Mouse (Mus musculus) brain, adult 2 months (tissue): Measurements from ENCODE around the gene Epb41.
A peak's percentile ranks its signal among the peaks of the same experiment; 100 is the strongest.

Experiments used
- DNase-seq: peaks from one replicate; pipeline ENCODE4 v3.0.0; 2011; ENCODE audit warnings: low read depth, low spot score

The Epb41 gene

GRCm38 (mm10) chr4:132043726-132044125, 31.4 kb downstream of the Epb41 start:
- peak; percentile 54 for DNase-seq

GRCm38 (mm10) chr4:132041471-132042332, 33.4 kb downstream of the Epb41 start:
- no peak for DNase-seq

- peak; percentile 18 for DNase-seq
Observed at GRCm38 (mm10) chr4:132039975-132040645, 35.0 kb downstream of the Epb41 start.

GRCm38 (mm10) chr4:132039521-132039920, 35.6 kb downstream of the Epb41 start:
- no peak for DNase-seq

- DNase-seq, result no peak
Observed at GRCm38 (mm10) chr4:132038809-132039208, 36.3 kb downstream of the Epb41 start.

DNA sequence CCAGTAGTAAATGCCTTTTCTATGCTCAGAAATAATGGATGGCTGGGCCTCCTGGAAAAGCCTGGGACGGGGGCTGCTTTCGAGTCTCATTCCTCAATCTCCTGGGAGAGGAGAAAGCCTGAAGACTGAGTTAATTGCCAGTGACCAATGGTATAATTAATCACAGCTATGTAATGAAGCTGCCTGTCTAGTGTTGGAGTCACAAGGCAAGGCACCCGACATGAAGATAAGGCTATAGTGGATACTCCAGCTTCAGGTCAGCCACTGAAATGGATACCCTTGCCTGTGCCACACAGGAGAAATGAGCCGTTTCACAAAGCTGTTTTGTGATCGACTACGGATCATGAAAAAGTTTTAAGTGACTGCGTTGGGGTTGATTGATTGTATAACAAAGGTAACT, 37.1 kb downstream of the Epb41 start:
- DNase-seq, result no peak

DNA sequence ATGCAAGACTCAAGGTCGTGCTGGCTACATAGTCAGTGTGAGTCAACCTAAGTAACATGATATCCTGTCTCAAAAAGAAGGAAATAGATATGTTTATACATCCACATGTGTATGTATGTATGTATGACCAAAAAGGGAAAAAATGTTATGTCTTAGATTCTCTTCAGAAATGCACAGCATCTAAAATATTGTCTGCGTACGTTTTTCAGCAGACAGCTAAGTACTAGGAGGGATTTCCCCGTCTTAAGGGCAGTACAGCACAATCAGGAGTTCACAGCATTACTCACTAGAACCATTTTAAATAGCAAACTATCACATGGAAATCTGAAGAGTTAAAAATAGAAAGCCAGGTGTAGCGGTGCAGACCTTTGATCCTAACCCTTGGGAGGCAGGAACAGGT, 38.0 kb downstream of the Epb41 start:
- no peak for DNase-seq

GRCm38 (mm10) chr4:132034242-132034641, 40.9 kb downstream of the Epb41 start:
- DNase-seq, result no peak

DNA sequence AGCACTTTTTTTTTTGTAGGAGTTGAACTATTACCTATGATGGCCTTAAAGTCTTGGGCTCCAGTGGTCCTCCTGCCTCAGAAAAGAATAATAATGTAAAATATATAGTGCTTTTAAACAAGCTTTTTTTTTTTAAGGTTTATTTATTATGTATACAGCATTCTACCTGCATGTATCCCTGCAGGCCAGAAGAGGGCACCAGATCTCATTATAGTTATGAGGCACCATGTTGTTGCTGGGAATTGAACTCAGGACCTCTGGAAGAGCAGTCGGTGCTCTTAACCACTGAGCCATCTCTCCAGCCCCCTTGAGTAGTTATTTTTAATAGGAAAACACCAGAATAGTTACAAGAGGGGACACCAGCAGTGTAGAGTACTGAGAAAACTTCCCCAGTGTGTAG, 41.9 kb downstream of the Epb41 start:
- no peak for DNase-seq

- no peak for DNase-seq
Observed at GRCm38 (mm10) chr4:132029851-132030741, 45.0 kb downstream of the Epb41 start.

GRCm38 (mm10) chr4:132027806-132028205, 47.3 kb downstream of the Epb41 start:
- no peak for DNase-seq

- no peak for DNase-seq
Observed at GRCm38 (mm10) chr4:132027167-132027566, 48.0 kb downstream of the Epb41 start.

GRCm38 (mm10) chr4:132025738-132026527, 49.2 kb downstream of the Epb41 start:
- peak; percentile 38 for DNase-seq

- no peak for DNase-seq
Observed at GRCm38 (mm10) chr4:132025264-132025663, 49.9 kb downstream of the Epb41 start.

- no peak for DNase-seq
Observed at GRCm38 (mm10) chr4:132023816-132024215, 51.3 kb downstream of the Epb41 start.

DNA sequence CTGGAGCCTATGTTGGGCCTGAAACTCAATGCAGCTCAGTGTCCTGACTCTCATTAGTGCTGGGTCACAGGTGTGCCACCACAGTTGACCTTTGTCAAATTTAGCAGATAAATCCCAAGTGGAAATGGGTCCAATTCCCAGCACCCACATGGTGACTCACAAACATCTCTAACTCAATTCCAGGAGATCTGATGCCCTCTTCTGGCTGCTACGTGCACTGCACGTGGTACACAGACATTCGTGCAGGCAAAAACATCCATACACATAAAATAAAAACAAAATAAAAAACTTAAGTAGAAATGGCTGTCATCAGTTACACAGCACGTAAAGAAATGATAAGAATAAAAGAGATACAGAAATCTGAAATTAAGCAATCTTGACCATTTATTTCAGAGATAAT, 52.5 kb downstream of the Epb41 start:
- DNase-seq, result no peak

- DNase-seq, result no peak
Observed at GRCm38 (mm10) chr4:132021883-132022282, 53.2 kb downstream of the Epb41 start.

DNA sequence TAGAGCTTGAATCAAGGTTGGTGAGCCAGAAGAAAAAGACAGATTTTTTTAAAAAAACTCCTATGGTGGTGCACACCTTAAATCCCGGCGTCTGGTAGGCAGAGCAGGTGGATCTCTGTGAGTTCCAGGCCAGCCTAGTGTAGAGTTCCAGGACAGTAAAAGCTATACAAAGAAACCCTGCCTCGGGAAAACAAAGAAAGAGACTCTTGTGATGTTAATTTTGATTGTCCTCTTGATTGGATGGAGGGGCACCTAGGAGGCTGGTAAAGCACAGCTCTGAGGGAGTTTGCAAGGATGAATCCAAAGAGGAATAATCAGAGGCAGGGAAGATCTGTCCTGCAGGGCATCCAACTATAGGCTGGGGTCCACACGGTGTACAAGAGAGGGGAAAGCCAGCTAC, 56.6 kb downstream of the Epb41 start:
- DNase-seq, result no peak

DNA sequence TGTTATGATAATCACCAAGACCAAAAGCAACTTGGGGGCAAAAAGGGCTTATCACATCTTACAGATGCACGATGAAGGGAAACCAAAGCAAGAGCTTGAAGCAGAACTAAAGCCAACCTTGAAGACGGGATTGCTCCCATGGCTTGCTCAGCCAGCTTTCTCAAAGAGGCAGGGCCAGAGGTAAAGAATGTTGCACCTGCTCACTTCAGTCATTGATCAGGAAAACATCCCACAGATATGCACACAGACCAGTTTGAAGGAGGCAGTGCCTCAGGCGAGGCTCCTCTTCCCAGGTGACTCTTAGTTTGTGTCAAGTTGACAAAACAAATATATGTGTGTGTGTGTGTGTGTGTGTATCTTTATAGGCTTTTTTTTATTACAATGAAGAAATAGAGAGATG, 59.7 kb downstream of the Epb41 start:
- no peak for DNase-seq

DNA sequence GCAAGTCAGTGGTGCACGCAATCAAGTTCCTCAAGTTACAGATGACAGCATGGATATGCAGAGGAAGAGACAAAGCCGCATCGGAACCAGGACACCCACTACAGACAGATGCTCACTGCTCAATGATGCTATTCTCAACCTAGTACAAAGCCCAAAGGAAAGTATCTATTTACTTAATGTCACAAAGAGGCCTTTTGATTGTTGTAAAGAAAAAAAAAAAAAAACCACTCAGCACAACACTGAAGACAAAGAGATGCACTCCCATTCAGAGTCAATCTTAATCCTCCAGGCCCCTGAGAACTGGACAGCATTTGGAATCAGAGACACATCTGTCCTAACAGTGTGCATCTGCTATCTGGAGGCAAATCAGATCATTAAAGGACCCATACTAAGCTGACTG, 63.5 kb downstream of the Epb41 start:
- DNase-seq, result no peak

DNA sequence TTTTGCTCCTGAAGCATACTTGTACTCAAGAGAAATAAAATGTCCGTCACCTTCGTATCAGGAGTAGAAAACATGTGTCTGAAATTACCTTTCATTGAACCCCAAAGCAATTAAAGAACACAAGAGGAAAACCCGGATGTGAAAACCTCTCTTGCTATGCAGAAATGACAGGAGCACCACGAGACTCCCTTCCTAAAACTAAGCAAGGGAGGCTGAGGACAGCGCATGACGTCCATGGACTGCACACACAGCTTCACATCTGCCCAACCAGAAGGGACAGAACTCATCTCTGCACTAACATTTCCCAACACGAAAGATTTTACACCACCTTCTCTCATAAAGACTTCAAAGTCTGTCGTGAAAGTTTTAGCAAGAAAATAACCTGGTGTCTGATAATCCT, 64.7 kb downstream of the Epb41 start:
- DNase-seq, result no peak
